Comparison of ENCODE assay signal across 9 mouse cellular contexts in genomic region chr6:137872055-137872735, GRCm38 (mm10).
A peak's percentile ranks its signal among the peaks of the same experiment; 100 is the strongest.
DNase-seq lines count a peak whose midpoint lies in the region; ATAC-seq lines count a peak whose summit lies in the region.
"Had no signal": no experiment of that assay in that cellular context is flagged by ENCODE, and none has a peak within 500 bp of the region (broad histone marks: within the 10 kb centered on the region; RNA-seq: fewer than 3 reads in every experiment).

No protein-coding gene starts in this region.

- peaks cover 4% of the 10 kb centered on the region; the same call in 1 of the 2 replicates for H3K9me3 ChIP-seq in hindbrain, embryonic 16.5 days (ENCODE audit: control insufficient read depth, low read length)
- H3K9me3 ChIP-seq: liver, embryonic 13.5 days had no signal

- H3K27me3 ChIP-seq in hindbrain, embryonic 16.5 days (replicated peaks; ENCODE audit: control insufficient read depth, insufficient read depth, low read length) = no peaks in the 10 kb centered on the region
- H3K27me3 ChIP-seq: liver, embryonic 13.5 days had no signal

- 35% methylated on average over 17 of the region's 17 CpGs for WGBS in hindbrain, embryonic 16.5 days

- DNase-seq in NIH3T3 (ENCODE audit: low read depth) = peak; percentile 50
- peak; percentile 64 to 75 for DNase-seq in cerebellum, postnatal 14 days
- DNase-seq in frontal cortex, postnatal 14 days (ENCODE audit: low spot score in 2 of 2) = peak; percentile 34 to 62
- peak; percentile 47 to 74 for DNase-seq in layer of hippocampus, postnatal 25 days (ENCODE audit: extremely low spot score in 1 of 2, low spot score in 1 of 2)
- peak; percentile 68 for DNase-seq in lung, postnatal 25 days (ENCODE audit: low spot score)
- DNase-seq in right cerebral cortex, adult 2 months (ENCODE audit: low spot score in 2 of 2) = peak; percentile 79 to 82
- no peak for DNase-seq in spleen, postnatal 36 days (ENCODE audit: low spot score in 2 of 2)
- DNase-seq: liver, embryonic 13.5 days had no signal

- H3K4me2 ChIP-seq in hindbrain, embryonic 16.5 days (ENCODE audit: low read length) = peak overlapping the region; percentile 40
- H3K4me2 ChIP-seq: liver, embryonic 13.5 days had no signal

- H3K9ac ChIP-seq in hindbrain, embryonic 16.5 days (ENCODE audit: low read depth, low read length) = no peak overlapping the region
- H3K9ac ChIP-seq: liver, embryonic 13.5 days had no signal

- H3K36me3 ChIP-seq in hindbrain, embryonic 16.5 days (ENCODE audit: control insufficient read depth, insufficient read depth, low read length) = no peaks in the 10 kb centered on the region
- H3K36me3 ChIP-seq: liver, embryonic 13.5 days had no signal

- H3K4me1 ChIP-seq in hindbrain, embryonic 16.5 days (ENCODE audit: control insufficient read depth, insufficient read depth, low read depth, low read length) = no peaks in the 10 kb centered on the region
- H3K4me1 ChIP-seq: liver, embryonic 13.5 days had no signal

- ATAC-seq in hindbrain, embryonic 16.5 days = peak; percentile 81; the same call in 1 of the 2 replicates

- no peak overlapping the region for H3K27ac ChIP-seq in hindbrain, embryonic 16.5 days (ENCODE audit: low read depth, low read length)
- H3K27ac ChIP-seq: liver, embryonic 13.5 days had no signal

- no peak overlapping the region for H3K4me3 ChIP-seq in hindbrain, embryonic 16.5 days (ENCODE audit: low read length)
- H3K4me3 ChIP-seq: liver, embryonic 13.5 days had no signal

Comparison
In these comparisons a context has a peak if more than half of its experiments do, and no peak if none do; other contexts are left out.
1. DNase-seq: peak in NIH3T3 (single experiment), cerebellum, postnatal 14 days (2 of 2), frontal cortex, postnatal 14 days (2 of 2), layer of hippocampus, postnatal 25 days (2 of 2), lung, postnatal 25 days (single experiment) and right cerebral cortex, adult 2 months (2 of 2); none in spleen, postnatal 36 days (0 of 2).